Mouse (Mus musculus) heart, adult 2 months (tissue): Measurements from ENCODE around the gene Akap12.

Source experiments
- CTCF ChIP-seq: fragments of 200-600 bp; IDR thresholded peaks from 2 replicates; pipeline ENCODE4 v1.8.1; 2022; ENCODE audit warnings: antibody characterized with exemption, mild to moderate bottlenecking, moderate library complexity
- POLR2A ChIP-seq: fragments of 200-500 bp; IDR thresholded peaks from 2 replicates; pipeline ENCODE4 v1.6.1; 2011; ENCODE audit warnings: mild to moderate bottlenecking, low read depth, low read length, control low read depth; ENCODE audit not compliant: insufficient read depth

DNA sequence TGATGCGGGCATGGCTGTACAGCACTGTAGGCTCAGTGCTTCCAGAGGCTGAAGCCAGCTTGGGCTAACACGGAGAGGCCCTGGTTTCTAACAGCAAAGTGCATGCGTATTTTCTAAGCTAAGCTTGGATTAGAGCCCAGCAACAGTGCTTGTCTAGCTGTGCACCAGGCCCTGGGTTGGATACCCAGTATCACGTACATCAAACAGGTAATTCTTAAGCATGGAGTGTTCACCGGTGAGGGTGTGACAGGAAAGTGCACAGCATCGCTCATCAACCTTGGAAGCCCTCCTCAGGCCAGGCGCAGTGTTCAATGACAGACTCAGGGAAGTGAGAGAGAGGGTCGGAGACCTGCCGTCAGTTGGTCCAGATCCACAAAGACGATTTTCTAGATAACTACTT is 9.4 kb downstream of the Akap12 start:
- TF ChIP-seq CTCF (no peak), POLR2A (no peak)
